Mouse (Mus musculus) midbrain, embryonic 14.5 days (tissue): ENCODE measurements at regions not wholly inside any gene's neighbourhood (a gene's known extent, or its start where the extent isn't known, plus 50 kb on each side); places are given as distances from the start of the nearest gene placed in this dataset.
A peak's percentile ranks its signal among the peaks of the same experiment; 100 is the strongest.

ENCODE experiments used
- ATAC-seq: fragments of 200-750 bp; cut with Nextera tagmentation; 2 replicates; pipeline ENCODE4 v1.8.0; 2017; ENCODE audit warnings: moderate number of reproducible peaks, moderate library complexity; ENCODE audit not compliant: low FRiP score, low TSS enrichment
- DNase-seq: peaks from one replicate; pipeline ENCODE4 v3.0.0-alpha.2; 2015
- H3K27ac ChIP-seq: fragments of 300-500 bp; sonication (generic); replicated peaks from 2 replicates; pipeline ENCODE4 v1.5.1; 2014; ENCODE audit warnings: mild to moderate bottlenecking, low read depth, low read length, moderate library complexity
- H3K27me3 ChIP-seq: fragments of 300-500 bp; sonication (generic); 2 replicates; pipeline ENCODE4 v1.6.1; 2014; ENCODE audit warnings: low read length, control low read depth, mixed read lengths; ENCODE audit not compliant: control insufficient read depth, insufficient read depth
- H3K36me3 ChIP-seq: fragments of 300-500 bp; sonication (generic); 2 replicates; pipeline ENCODE4 v1.6.1; 2014; ENCODE audit warnings: low read length, control low read depth; ENCODE audit not compliant: control insufficient read depth, insufficient read depth
- H3K4me1 ChIP-seq: fragments of 300-500 bp; sonication (generic); 2 replicates; pipeline ENCODE4 v1.6.1; 2014; ENCODE audit warnings: mild to moderate bottlenecking, antibody characterized with exemption, low read length, control low read depth; ENCODE audit not compliant: control insufficient read depth, insufficient read depth
- H3K4me2 ChIP-seq: fragments of 300-500 bp; sonication (generic); 2 replicates; pipeline ENCODE4 v1.6.1; 2014; ENCODE audit warnings: mild to moderate bottlenecking, low read length, moderate library complexity
- H3K4me3 ChIP-seq: fragments of 300-500 bp; sonication (generic); replicated peaks from 2 replicates; pipeline ENCODE4 v1.5.1; 2014; ENCODE audit warnings: low read depth, low read length
- H3K9ac ChIP-seq: fragments of 300-500 bp; sonication (generic); replicated peaks from 2 replicates; pipeline ENCODE4 v1.6.1; 2014; ENCODE audit warnings: mild to moderate bottlenecking, low read length, moderate library complexity
- H3K9me3 ChIP-seq: fragments of 300-500 bp; sonication (generic); 2 replicates; pipeline ENCODE4 v1.6.1; 2016; ENCODE audit warnings: low read length, control low read depth, mixed read lengths; ENCODE audit not compliant: control insufficient read depth
- WGBS: fragments of 180-500 bp; shearing (Covaris S2); extraction: QIAGEN DNeasy Blood & Tissue Kit; methylation state at CpG from one replicate; pipeline ENCODE4 v1.1.7; 2014; 5-methylcytosine and 5-hydroxymethylcytosine counted together

- H3K9me3 ChIP-seq = no peaks in the 10 kb centered on the region
- H3K27ac ChIP-seq = no peak overlapping the region
- DNase-seq (no peak), ATAC-seq (no peak)
- no peaks in the 10 kb centered on the region for H3K27me3 ChIP-seq
- H3K9ac ChIP-seq = no peak overlapping the region
- H3K4me2 ChIP-seq = no peak overlapping the region
- no peaks in the 10 kb centered on the region for H3K4me1 ChIP-seq
- 90% methylated on average over 4 of the region's 4 CpGs for WGBS
- no peak overlapping the region for H3K4me3 ChIP-seq
- H3K36me3 ChIP-seq = no peaks in the 10 kb centered on the region
Observed at GRCm38 (mm10) chr9:85455382-85455781, 128.2 kb upstream of the Tent5a start.

- DNase-seq = no peak
- WGBS = 92% methylated on average over 8 of the region's 8 CpGs
- Histone ChIP-seq H3K27me3 (no peaks in the 10 kb centered on the region), H3K27ac (no peak overlapping the region), H3K4me3 (no peak overlapping the region), H3K9me3 (no peaks in the 10 kb centered on the region), H3K4me1 (no peaks in the 10 kb centered on the region), H3K4me2 (no peak overlapping the region), H3K36me3 (no peaks in the 10 kb centered on the region), H3K9ac (no peak overlapping the region)
- ATAC-seq = no peak
Observed at GRCm38 (mm10) chr9:85452196-85452857, 125.2 kb upstream of the Tent5a start.

- ATAC-seq = no peak
- 88% methylated on average over 5 of the region's 5 CpGs for WGBS
- DNase-seq = no peak
- H3K9me3 ChIP-seq = no peaks in the 10 kb centered on the region
- H3K27ac ChIP-seq = no peak overlapping the region
- H3K4me3 ChIP-seq = no peak overlapping the region
- no peaks in the 10 kb centered on the region for H3K4me1 ChIP-seq
- H3K9ac ChIP-seq = no peak overlapping the region
- H3K27me3 ChIP-seq = no peaks in the 10 kb centered on the region
- H3K36me3 ChIP-seq = no peaks in the 10 kb centered on the region
- H3K4me2 ChIP-seq = no peak overlapping the region
Observed at GRCm38 (mm10) chr9:85451349-85451748, 124.2 kb upstream of the Tent5a start.

- Histone ChIP-seq H3K27ac (no peak overlapping the region), H3K4me1 (no peaks in the 10 kb centered on the region), H3K9ac (no peak overlapping the region), H3K4me2 (no peak overlapping the region), H3K36me3 (no peaks in the 10 kb centered on the region), H3K4me3 (no peak overlapping the region), H3K9me3 (no peaks in the 10 kb centered on the region), H3K27me3 (no peaks in the 10 kb centered on the region)
- no peak for DNase-seq
- ATAC-seq = no peak
Observed at GRCm38 (mm10) chr9:85450877-85451276, 123.7 kb upstream of the Tent5a start.

GRCm38 (mm10) chr9:85449493-85449892, 122.3 kb upstream of the Tent5a start:
- Histone ChIP-seq H3K4me3 (no peak overlapping the region), H3K9me3 (no peaks in the 10 kb centered on the region), H3K9ac (no peak overlapping the region), H3K27ac (no peak overlapping the region), H3K4me2 (no peak overlapping the region), H3K27me3 (no peaks in the 10 kb centered on the region), H3K36me3 (no peaks in the 10 kb centered on the region), H3K4me1 (no peaks in the 10 kb centered on the region)
- WGBS = 88% methylated on average over 2 of the region's 2 CpGs
- ATAC-seq (no peak), DNase-seq (no peak)

- Histone ChIP-seq H3K4me3 (no peak overlapping the region), H3K9me3 (no peaks in the 10 kb centered on the region), H3K27ac (no peak overlapping the region), H3K9ac (no peak overlapping the region), H3K36me3 (no peaks in the 10 kb centered on the region), H3K4me2 (no peak overlapping the region), H3K4me1 (peaks cover 4% of the 10 kb centered on the region; the same call in 1 of the 2 replicates), H3K27me3 (no peaks in the 10 kb centered on the region)
- WGBS = 35% methylated on average over 4 of the region's 4 CpGs
- ATAC-seq = peak; percentile 37; the same call in 1 of the 2 replicates
- DNase-seq = peak; percentile 4
Observed at GRCm38 (mm10) chr9:85442761-85443505, 115.8 kb upstream of the Tent5a start.

- WGBS = 56% methylated on average over 1 of the region's 1 CpGs
- H3K4me2 ChIP-seq = no peak overlapping the region
- H3K36me3 ChIP-seq = no peaks in the 10 kb centered on the region
- peak; percentile 7 for DNase-seq
- H3K4me1 ChIP-seq = peaks cover 4% of the 10 kb centered on the region; the same call in 1 of the 2 replicates
- ATAC-seq = 0 out of 2 replicates have a peak, but pooled peaks have one; percentile 43
- H3K27me3 ChIP-seq = no peaks in the 10 kb centered on the region
- H3K9me3 ChIP-seq = no peaks in the 10 kb centered on the region
- no peak overlapping the region for H3K27ac ChIP-seq
- no peak overlapping the region for H3K4me3 ChIP-seq
- H3K9ac ChIP-seq = no peak overlapping the region
Observed at GRCm38 (mm10) chr9:85439664-85440063, 112.5 kb upstream of the Tent5a start.

GRCm38 (mm10) chr9:85432220-85432619, 105.1 kb upstream of the Tent5a start:
- H3K4me2 ChIP-seq = no peak overlapping the region
- H3K9ac ChIP-seq = no peak overlapping the region
- H3K27me3 ChIP-seq = no peaks in the 10 kb centered on the region
- no peaks in the 10 kb centered on the region for H3K36me3 ChIP-seq
- H3K4me3 ChIP-seq = no peak overlapping the region
- ATAC-seq (no peak), DNase-seq (no peak)
- WGBS = 74% methylated on average over 2 of the region's 2 CpGs
- no peaks in the 10 kb centered on the region for H3K9me3 ChIP-seq
- no peak overlapping the region for H3K27ac ChIP-seq
- no peaks in the 10 kb centered on the region for H3K4me1 ChIP-seq

- H3K36me3 ChIP-seq = no peaks in the 10 kb centered on the region
- WGBS = 85% methylated on average over 4 of the region's 4 CpGs
- no peak overlapping the region for H3K9ac ChIP-seq
- no peak for ATAC-seq
- no peaks in the 10 kb centered on the region for H3K4me1 ChIP-seq
- H3K4me2 ChIP-seq = no peak overlapping the region
- H3K4me3 ChIP-seq = no peak overlapping the region
- H3K9me3 ChIP-seq = no peaks in the 10 kb centered on the region
- H3K27ac ChIP-seq = no peak overlapping the region
- H3K27me3 ChIP-seq = no peaks in the 10 kb centered on the region
- DNase-seq = no peak
Observed at GRCm38 (mm10) chr9:85426809-85427208, 99.7 kb upstream of the Tent5a start.
